Mouse (Mus musculus) gastrocnemius, adult 18-20 months (tissue): ENCODE measurements around the gene Gpm6a. TPM values are rescaled to one million over a fixed set of nuclear protein-coding genes. Genes with fewer than 3 reads are reported as not detected.

Source experiments
- DNase-seq: peaks from one replicate; pipeline ENCODE4 v3.0.0; 2021; ENCODE audit warnings: low spot score
- long read RNA-seq, 2 experiments: library from polyadenylated mRNA; stranded (forward); transcript quantifications; one replicate each; pipeline ENCODE4 v2.0.0; 2021
- total RNA-seq, 2 experiments: library from RNA; stranded (reverse); gene quantifications; 2 replicates each; pipeline ENCODE4 v1.2.3; 2021

Gene Gpm6a
- total RNA-seq, result under 1 TPM; 0.55 to 0.66 TPM
- long read RNA-seq, experiment 1, partial matches to known transcripts, result 1 of 1 reads
- long read RNA-seq, experiment 1, other reads (novel, unspliced or antisense), result 0 of 1 reads
- long read RNA-seq, experiment 2, partial matches to known transcripts, result 3 of 3 reads
- long read RNA-seq, experiment 2, other reads (novel, unspliced or antisense), result 0 of 3 reads

DNA sequence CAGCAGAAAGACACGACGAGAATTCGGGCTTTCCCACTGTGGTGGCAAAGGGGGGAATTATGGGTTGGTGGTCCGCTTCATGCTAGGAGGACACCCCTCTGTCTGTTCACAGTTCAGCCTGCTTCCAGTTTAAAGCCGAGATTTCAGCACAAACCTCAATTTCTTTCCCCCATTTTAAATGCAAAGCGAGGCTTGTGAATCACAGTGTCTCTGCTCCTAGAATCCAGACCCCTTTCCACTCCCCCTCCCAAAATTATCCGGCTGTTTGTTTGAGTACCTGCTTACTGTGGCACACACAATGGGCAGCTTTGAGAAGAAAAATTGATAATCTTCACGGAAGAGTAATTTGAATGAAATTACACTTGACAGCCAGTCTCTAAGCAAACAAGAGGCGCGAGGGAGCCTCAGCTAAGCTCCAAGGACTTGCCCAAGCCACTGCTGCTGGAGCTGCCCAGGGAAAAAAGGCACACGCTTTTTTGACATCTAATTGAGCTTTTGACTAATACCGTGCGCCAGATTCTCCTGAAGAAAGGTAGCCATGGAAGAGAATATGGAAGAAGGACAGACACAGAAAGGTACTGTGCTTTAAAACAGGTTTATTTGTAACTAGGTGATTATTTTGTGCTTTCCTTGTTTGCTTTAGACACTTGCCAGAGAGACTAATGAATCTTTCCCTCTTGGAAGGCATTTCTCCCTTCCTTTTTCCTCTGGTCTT is at the start of gene Gpm6a:
Gene Gpm6a, plus strand, starts transcription at position 103 of the 715 bp plus-strand sequence.
- DNase-seq, result no peak

DNA sequence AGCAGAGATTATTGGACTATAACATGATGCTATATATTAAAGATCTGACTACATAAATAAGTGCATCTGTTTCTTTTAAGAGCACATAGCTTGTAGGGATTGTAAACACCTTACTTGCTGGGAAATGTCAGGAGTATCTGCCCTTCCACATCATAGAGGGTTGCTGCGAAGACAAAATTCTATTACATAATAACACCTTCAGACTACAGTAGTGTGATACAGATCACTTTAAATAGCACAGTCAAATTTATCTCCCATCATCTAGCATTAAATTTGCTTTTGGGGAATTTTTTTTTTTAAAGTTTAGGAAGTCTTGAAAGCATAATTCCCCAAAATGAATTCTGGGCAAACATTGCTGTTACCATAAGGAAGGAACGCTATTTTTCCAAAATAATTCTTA is 41.8 kb upstream of the Gpm6a start:
- DNase-seq, result no peak

- DNase-seq, result no peak
Observed at GRCm38 (mm10) chr8:54917710-54918109, 36.9 kb upstream of the Gpm6a start.

DNA sequence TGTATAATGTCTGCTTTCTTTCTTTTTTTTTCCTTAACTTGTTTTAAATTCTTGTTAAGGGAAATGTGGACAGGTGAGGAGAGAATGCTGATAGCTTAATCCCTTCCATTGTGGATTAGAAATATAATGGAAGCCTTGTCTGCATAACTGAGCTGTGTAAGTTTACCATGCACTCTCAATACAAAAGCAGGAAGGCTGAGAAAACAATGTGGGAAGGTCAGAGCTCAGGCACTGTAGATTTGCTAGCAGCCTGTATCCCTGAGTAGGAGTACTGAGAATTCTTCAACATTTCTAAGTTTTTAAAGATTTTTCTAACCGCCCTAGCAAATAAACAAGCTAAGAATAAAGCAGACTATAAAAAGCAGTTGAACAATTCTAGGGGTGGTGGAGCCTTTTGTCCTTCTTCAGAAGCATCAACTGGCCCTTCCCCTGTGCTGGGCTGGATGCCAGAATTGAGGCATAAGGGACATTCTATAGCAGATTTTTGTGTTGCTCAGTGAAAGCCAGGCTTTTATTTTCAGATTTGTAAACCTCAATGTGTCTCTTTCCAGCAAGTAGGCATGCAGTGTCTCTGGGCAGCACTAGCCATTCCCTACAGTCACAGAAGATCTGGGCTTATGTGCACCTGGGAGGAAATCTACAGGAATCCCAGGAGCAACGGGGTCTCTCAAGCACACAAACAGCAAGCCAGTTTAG is 32.3 kb upstream of the Gpm6a start:
- DNase-seq, result no peak

DNA sequence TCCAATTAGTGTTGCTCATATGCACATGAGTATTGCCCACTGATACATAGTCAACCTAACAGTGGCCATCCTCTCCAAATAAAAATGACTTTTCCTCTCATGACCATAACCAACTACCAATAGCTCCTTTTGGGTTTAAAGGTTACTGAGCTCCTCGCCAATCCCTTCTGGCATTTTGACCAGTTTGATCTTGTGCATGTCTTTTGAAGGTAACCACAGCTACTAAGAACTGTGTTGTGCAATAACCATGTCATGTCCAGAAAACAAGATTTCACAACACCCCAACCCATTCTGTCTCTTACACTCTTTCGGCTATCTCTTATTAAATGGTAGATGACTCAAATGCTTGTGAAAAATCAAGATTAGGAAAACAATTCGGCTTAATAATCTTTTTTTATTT is 29.7 kb upstream of the Gpm6a start:
- DNase-seq, result no peak

- no peak for DNase-seq
Observed at GRCm38 (mm10) chr8:54932306-54932705, 22.3 kb upstream of the Gpm6a start.

- no peak for DNase-seq
Observed at GRCm38 (mm10) chr8:54953351-54953750, 1.3 kb upstream of the Gpm6a start.

GRCm38 (mm10) chr8:54954030-54954429 is 613 bp upstream of the Gpm6a start:
- no peak for DNase-seq

DNA sequence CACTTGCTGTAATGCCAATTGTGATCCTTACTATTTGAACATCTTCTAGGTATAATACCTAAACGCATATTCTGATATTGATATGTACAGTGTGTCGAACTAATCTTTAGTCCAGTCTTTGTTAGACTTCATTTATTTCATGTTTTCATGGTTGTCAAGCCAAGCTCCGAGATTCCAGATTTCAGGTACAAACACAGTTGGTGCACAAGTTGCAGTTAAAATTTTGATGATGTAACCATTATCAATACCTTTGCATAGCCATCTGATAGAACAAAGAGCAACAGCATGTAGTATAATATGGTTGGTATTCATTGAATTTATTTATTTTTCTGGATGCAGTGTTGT is 785 bp downstream of the Gpm6a start:
- DNase-seq, result no peak

DNA sequence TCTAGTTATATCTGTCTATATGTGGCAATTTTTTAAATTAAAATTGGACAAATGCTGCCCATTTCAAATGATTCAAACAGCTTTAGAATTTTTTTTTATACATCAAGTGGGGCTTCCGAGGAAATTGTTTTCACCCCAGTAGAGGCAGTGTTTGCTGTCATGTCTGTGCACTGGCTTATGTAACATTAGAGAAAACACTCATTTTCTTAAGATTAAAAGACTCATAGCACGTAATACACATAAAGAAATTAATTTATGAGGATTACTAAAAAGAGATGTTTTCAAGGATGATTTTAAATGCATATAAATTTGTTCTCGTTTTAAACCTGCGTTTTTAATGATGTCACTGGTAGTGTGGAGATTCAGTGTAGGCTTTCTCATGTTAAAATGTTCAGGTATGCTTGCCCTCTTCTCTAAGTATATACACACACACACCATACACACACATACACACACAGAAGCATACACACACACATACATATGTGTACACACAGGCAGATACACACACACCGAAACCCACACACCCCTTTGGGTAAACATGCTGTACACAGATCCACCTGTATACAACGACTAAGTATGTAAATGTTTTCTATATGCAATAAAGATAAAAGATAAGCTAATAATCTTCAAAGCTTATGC is 1.4 kb downstream of the Gpm6a start:
- no peak for DNase-seq

DNA sequence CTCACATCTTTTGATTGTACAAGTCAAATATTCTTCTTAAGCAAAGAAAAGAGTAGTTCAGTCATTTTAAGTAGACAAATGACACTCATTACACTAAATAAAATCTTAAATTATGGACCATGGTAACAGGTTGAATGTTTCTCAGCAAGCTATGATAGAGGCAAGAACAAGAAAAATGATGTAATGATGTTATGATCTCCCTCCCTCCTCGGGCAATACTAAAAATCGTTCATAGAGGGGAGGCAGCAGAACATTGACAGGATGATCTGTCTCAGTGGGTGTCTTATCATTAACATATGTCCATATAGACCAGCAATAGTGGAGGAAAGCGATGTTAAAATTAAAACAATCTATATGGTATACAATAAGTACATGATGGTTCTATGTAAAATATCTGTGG is 2.1 kb downstream of the Gpm6a start:
- no peak for DNase-seq

DNA sequence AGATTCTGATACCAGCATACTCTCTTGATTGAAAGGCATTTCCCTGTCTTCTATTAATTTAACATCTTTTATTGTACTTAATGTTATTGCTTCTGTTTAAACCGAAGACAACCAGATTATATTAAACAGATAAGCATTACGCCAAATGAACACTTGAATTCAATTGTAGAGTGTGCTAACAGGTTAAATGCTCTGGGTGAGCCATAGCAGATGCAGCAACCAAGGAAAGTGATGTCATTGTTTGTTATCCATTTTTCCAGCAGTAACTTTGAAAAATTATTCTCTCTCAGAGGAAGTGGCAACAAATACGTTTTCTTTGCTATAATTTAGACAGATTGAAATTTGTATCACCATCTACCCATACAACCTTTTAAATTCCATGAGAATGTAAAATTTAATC is 2.9 kb downstream of the Gpm6a start:
- no peak for DNase-seq

DNA sequence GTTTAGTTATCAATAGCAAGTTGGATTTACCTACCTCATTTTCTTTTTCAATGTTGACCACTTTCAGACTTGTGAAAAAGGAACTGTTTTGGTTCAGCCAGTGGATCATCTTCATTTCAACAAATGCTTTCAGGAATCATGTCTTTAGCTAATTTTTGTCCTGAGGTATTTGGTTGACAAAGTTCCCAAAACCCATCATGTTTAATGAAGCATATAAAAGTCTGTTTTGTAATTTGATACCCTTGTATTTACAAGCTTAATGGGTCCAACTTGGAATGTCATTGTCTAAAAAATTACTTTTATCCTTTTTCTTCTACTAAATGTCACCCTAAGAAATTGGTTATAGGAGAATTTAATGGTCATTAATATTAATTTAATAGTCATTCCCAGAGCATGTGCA is 6.9 kb downstream of the Gpm6a start:
- DNase-seq, result no peak

DNA sequence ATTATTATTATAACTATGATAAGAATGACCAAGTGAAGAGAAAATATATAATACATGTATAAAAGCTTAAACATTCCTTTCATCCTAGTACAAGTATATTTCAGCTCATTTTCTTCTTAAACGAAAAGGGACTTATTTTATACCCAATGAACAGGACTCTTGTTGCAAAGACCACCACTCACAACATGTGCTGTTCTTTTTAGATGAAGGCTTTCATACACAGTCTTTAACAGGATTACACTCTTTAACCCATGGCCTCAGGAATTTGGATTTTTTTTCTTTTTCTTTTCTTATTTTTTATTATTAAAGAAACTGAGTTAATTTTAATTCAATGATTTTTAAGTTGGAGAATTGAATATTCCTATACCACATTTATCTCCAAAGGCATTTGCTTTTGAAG is 20.4 kb downstream of the Gpm6a start:
- no peak for DNase-seq

DNA sequence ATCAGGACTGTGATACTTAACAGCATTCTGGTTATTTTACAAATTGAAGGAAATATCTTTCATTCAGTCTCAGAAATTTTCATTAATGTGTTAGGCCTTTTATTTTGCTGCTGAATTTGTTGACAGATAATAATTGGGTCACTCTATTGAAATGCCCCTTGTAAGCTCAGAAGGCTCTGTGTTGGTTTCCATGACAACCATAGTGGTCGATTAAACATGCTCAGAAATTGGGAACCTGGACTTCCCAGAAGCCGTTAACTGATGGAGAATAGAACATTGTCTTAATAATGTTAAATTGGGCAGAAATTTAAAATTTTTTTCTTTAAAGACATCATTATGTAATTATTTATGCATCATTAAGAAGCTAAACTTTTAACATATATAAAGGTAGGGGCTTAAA is 20.9 kb downstream of the Gpm6a start:
- DNase-seq, result no peak

- no peak for DNase-seq
Observed at GRCm38 (mm10) chr8:54975927-54976326, 21.3 kb downstream of the Gpm6a start.

GRCm38 (mm10) chr8:54976663-54977062 is 22.0 kb downstream of the Gpm6a start:
- no peak for DNase-seq

GRCm38 (mm10) chr8:54986791-54987190 is 32.1 kb downstream of the Gpm6a start:
- DNase-seq, result no peak

DNA sequence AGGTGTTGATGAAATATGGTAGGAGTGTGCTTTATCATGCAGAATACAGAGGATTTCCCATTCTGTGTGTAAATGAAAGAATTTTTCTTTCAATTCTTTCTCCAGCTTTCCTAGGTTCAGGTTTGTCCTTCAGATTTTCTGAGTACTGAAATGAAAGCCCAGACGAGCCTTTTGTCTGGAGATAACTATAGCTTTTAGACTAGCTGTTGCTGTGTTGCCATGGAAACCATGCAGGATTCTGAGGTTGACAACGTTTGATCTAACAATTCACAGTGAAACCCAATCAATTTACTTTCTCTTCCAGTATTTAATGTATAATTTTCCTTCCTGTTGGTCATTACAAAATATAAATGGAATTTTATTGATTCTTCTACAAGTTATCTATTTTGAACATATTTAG is 34.5 kb downstream of the Gpm6a start:
- DNase-seq, result no peak

GRCm38 (mm10) chr8:54991840-54992609 is 37.4 kb downstream of the Gpm6a start:
- no peak for DNase-seq

- no peak for DNase-seq
Observed at GRCm38 (mm10) chr8:54995662-54996061, 41.0 kb downstream of the Gpm6a start.

DNA sequence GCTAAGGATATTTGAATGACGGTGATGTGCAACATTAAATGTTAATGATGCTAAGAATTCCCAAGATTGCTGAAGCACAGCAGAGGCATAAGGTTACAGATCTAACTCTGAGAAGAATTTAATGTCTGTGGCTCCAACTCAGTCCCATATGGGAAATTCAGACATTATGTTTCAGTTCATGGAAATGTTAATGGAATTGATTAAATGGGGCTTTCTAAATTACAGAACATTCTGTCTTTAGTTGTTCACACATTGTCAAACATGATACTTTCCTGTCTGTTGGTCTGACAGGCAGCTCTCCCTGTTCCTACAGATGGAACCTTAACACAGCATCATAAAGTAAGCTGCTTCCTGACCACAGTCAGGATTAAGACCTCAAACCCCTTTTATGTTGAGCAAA is 47.8 kb downstream of the Gpm6a start:
- DNase-seq, result no peak
